Comparison of ENCODE assay signal across 8 mouse cellular contexts in the genomic region with DNA sequence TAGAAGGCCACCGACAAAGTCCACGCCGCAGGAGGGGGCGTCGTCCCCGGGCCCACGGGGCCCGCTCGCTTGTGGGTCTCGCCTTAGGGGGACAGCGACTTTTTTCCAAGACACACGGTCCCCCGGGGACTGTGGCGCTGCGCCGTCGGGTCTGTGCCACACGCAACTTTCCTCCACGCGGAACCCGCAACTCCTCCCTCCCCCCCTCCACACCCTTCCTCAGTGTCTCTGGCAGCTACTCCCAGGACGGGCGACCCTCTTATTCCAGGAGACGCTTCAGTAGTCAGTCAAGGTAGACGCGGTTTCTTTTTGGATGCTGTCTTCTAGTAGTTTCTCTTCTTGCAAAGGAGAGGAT. TPM values are rescaled to one million over a fixed set of nuclear protein-coding genes. Genes with fewer than 3 reads are reported as not detected.
DNase-seq lines count a peak whose midpoint lies in the region; ATAC-seq and TF ChIP-seq lines count a peak whose summit lies in the region.

No protein-coding gene starts in this region.

- no peak for TF ChIP-seq POLR2A in kidney, adult 2 months (IDR thresholded peaks at IDR 0.05; ENCODE audit: low read depth, low read length)

- no peak overlapping the region for H3K27ac ChIP-seq in kidney, adult 2 months (ENCODE audit: insufficient read depth, low read depth, low read length)
- peak overlapping the region; percentile 59 for H3K27ac ChIP-seq in forebrain, embryonic 12.5 days
- H3K27ac ChIP-seq in limb, embryonic 13.5 days: peak overlapping the region; percentile 65; the same call in 1 of the 2 replicates
- H3K27ac ChIP-seq in neural tube, embryonic 13.5 days (replicated peaks): peak overlapping the region; percentile 71; the same call in 1 of the 2 replicates

- no peaks in the 10 kb centered on the region for H3K9me3 ChIP-seq in E14TG2a.4 (ENCODE audit: low read length)
- H3K9me3 ChIP-seq in forebrain, embryonic 12.5 days: no peaks in the 10 kb centered on the region
- H3K9me3 ChIP-seq in limb, embryonic 13.5 days: no peaks in the 10 kb centered on the region
- H3K9me3 ChIP-seq in neural tube, embryonic 13.5 days: no peaks in the 10 kb centered on the region

- 1% methylated on average over 26 of the region's 26 CpGs for WGBS in kidney, adult 2 months
- WGBS in forebrain, embryonic 12.5 days: under 1% methylated on average over 26 of the region's 26 CpGs
- WGBS in limb, embryonic 13.5 days: 0% methylated on average over 16 of the region's 26 CpGs
- under 1% methylated on average over 26 of the region's 26 CpGs for WGBS in neural tube, embryonic 13.5 days

- peak overlapping the region; percentile 80 for H3K4me2 ChIP-seq in forebrain, embryonic 12.5 days
- H3K4me2 ChIP-seq in limb, embryonic 13.5 days (replicated peaks): peak overlapping the region; percentile 85
- peak overlapping the region; percentile 72 for H3K4me2 ChIP-seq in neural tube, embryonic 13.5 days

- no peak for DNase-seq in kidney, adult 2 months
- DNase-seq in kidney, postnatal 14 days: no peak
- no peak for DNase-seq in Muller cell, postnatal 12 days (ENCODE audit: inconsistent ontology term)
- no peak for DNase-seq in layer of hippocampus, adult 8-10 months (ENCODE audit: low spot score in 2 of 2)

- no peaks in the 10 kb centered on the region for H3K27me3 ChIP-seq in kidney, adult 2 months (replicated peaks; ENCODE audit: control insufficient read depth, insufficient read depth, low read length)
- H3K27me3 ChIP-seq in E14TG2a.4 (ENCODE audit: insufficient read depth, low read length): peaks cover 63% of the 10 kb centered on the region
- H3K27me3 ChIP-seq in forebrain, embryonic 12.5 days: peaks cover 10% of the 10 kb centered on the region; the same call in 1 of the 2 replicates
- H3K27me3 ChIP-seq in limb, embryonic 13.5 days: no peaks in the 10 kb centered on the region
- 0 out of 2 replicates have a peak, but pooled peaks cover 7% of the 10 kb centered on the region for H3K27me3 ChIP-seq in neural tube, embryonic 13.5 days

- H3K36me3 ChIP-seq in kidney, adult 2 months (ENCODE audit: control insufficient read depth, insufficient read depth, low read length): no peaks in the 10 kb centered on the region
- H3K36me3 ChIP-seq in E14TG2a.4 (ENCODE audit: insufficient read depth, low read length): no peaks in the 10 kb centered on the region
- no peaks in the 10 kb centered on the region for H3K36me3 ChIP-seq in forebrain, embryonic 12.5 days (replicated peaks)
- H3K36me3 ChIP-seq in limb, embryonic 13.5 days: no peaks in the 10 kb centered on the region
- no peaks in the 10 kb centered on the region for H3K36me3 ChIP-seq in neural tube, embryonic 13.5 days

- peak; percentile 30 for ATAC-seq in forebrain, embryonic 12.5 days (ENCODE audit: low FRiP score)
- ATAC-seq in limb, embryonic 13.5 days (ENCODE audit: low FRiP score, low read depth): no peak; the same call in 1 of the 2 replicates
- peak; percentile 32 for ATAC-seq in neural tube, embryonic 13.5 days (ENCODE audit: low read depth)

- peak overlapping the region; percentile 45 for H3K4me3 ChIP-seq in kidney, adult 2 months (ENCODE audit: insufficient read depth, low read depth, low read length)
- peak overlapping the region; percentile 78 for H3K4me3 ChIP-seq in E14TG2a.4 (replicated peaks; ENCODE audit: low read length)
- H3K4me3 ChIP-seq in forebrain, embryonic 12.5 days (replicated peaks): peak overlapping the region; percentile 53
- H3K4me3 ChIP-seq in limb, embryonic 13.5 days: peak overlapping the region; percentile 68
- H3K4me3 ChIP-seq in neural tube, embryonic 13.5 days: peak overlapping the region; percentile 65

- no peak for TF ChIP-seq CTCF in kidney, adult 2 months (conservative IDR thresholded peaks at IDR 0.05; ENCODE audit: insufficient read depth, insufficient read length, low read depth, low read length)
- TF ChIP-seq CTCF in E14TG2a.4 (conservative IDR thresholded peaks at IDR 0.05; ENCODE audit: low read length): no peak

- peak overlapping the region; percentile 61 for H3K9ac ChIP-seq in forebrain, embryonic 12.5 days
- H3K9ac ChIP-seq in limb, embryonic 13.5 days: peak overlapping the region; percentile 74
- peak overlapping the region; percentile 69 for H3K9ac ChIP-seq in neural tube, embryonic 13.5 days

- 0 out of 2 replicates have a peak, but pooled peaks cover 2% of the 10 kb centered on the region for H3K4me1 ChIP-seq in kidney, adult 2 months (ENCODE audit: control insufficient read depth, insufficient read depth, low read length)
- peaks cover 41% of the 10 kb centered on the region for H3K4me1 ChIP-seq in E14TG2a.4 (replicated peaks; ENCODE audit: low read depth, low read length)
- peaks cover 27% of the 10 kb centered on the region for H3K4me1 ChIP-seq in forebrain, embryonic 12.5 days
- peaks cover 17% of the 10 kb centered on the region for H3K4me1 ChIP-seq in limb, embryonic 13.5 days
- H3K4me1 ChIP-seq in neural tube, embryonic 13.5 days (replicated peaks): peaks cover 45% of the 10 kb centered on the region

RNA-seq across cellular contexts. Expression of gene Alcam, which starts 1.4 kb away (rescaled TPM):
- 6.9 and 7.7 TPM in 2 replicates for polyA plus RNA-seq in kidney, adult 2 months (2012; rRNA removed)
- polyA plus RNA-seq in forebrain, embryonic 12.5 days (2016; fragmentation: Nextera tagmentation; extraction: Ambion mirVana): 17.4 and 30.5 TPM in 2 replicates
- 28.5 and 32.3 TPM in 2 replicates for polyA plus RNA-seq in limb, embryonic 13.5 days (2015; fragmentation: Nextera tagmentation; extraction: Ambion mirVana)
- 22.1 and 22.4 TPM in 2 replicates for polyA plus RNA-seq in neural tube, embryonic 13.5 days (2015; fragmentation: Nextera tagmentation; extraction: Ambion mirVana)
- total RNA-seq in layer of hippocampus, adult 8-10 months (2022): 100 to 1,000 TPM; 113 to 136 (median 125) TPM
